16 mouse cellular contexts compared by ENCODE assay signal in genomic region chr1:155646345-155647307, GRCm38 (mm10).
DNase-seq lines count a peak whose midpoint lies in the region; ATAC-seq and TF ChIP-seq lines count a peak whose summit lies in the region.
"Had no signal": no experiment of that assay in that cellular context is flagged by ENCODE, and none has a peak within 500 bp of the region (broad histone marks: within the 10 kb centered on the region; RNA-seq: fewer than 3 reads in every experiment).

No protein-coding gene starts in this region.

- H3K27ac ChIP-seq in heart, postnatal 0 days (ENCODE audit: low read depth): no peak overlapping the region
- no peak overlapping the region for H3K27ac ChIP-seq in embryonic facial prominence, embryonic 10.5 days (replicated peaks)
- H3K27ac ChIP-seq: hindbrain, embryonic 10.5 days had no signal

- H3K9ac ChIP-seq in heart, postnatal 0 days (replicated peaks; ENCODE audit: low read depth, low read length): 0 out of 2 replicates have a peak overlapping the region, but pooled peaks have one; percentile 11

- H3K4me3 ChIP-seq in heart, postnatal 0 days (ENCODE audit: low read depth, low read length): no peak overlapping the region
- no peak overlapping the region for H3K4me3 ChIP-seq in embryonic facial prominence, embryonic 10.5 days
- H3K4me3 ChIP-seq: erythroblast, embryonic 14.5 days; hindbrain, embryonic 10.5 days had no signal

- intact Hi-C loops in heart, postnatal 25 days (cut with DNase I): no loop called here

- no peaks in the 10 kb centered on the region for H3K36me3 ChIP-seq in heart, postnatal 0 days (replicated peaks; ENCODE audit: control insufficient read depth, insufficient read depth, low read length)
- no peaks in the 10 kb centered on the region for H3K36me3 ChIP-seq in embryonic facial prominence, embryonic 10.5 days (replicated peaks)
- H3K36me3 ChIP-seq: hindbrain, embryonic 10.5 days had no signal

- H3K4me1 ChIP-seq in heart, postnatal 0 days (ENCODE audit: control insufficient read depth, insufficient read depth): peaks cover 16% of the 10 kb centered on the region; the same call in 1 of the 2 replicates
- H3K4me1 ChIP-seq in embryonic facial prominence, embryonic 10.5 days: peaks cover 11% of the 10 kb centered on the region

- TF ChIP-seq CTCF in heart, postnatal 0 days (IDR thresholded peaks at IDR 0.05; ENCODE audit: low read depth): no peak

- H3K9me3 ChIP-seq in heart, postnatal 0 days (replicated peaks; ENCODE audit: control insufficient read depth, low read length): no peaks in the 10 kb centered on the region
- no peaks in the 10 kb centered on the region for H3K9me3 ChIP-seq in embryonic facial prominence, embryonic 10.5 days
- H3K9me3 ChIP-seq: hindbrain, embryonic 10.5 days had no signal

- peak; percentile 26 for DNase-seq in embryo, embryonic 10 days (ENCODE audit: low spot score)
- no peak for DNase-seq in embryo, embryonic 9.5 days (ENCODE audit: extremely low spot score)
- DNase-seq in heart, postnatal 0 days (ENCODE audit: low spot score): no peak
- DNase-seq in heart, postnatal 25 days (ENCODE audit: low spot score): no peak
- peak; percentile 49 for DNase-seq in embryonic facial prominence, embryonic 10.5 days (ENCODE audit: low spot score)
- peak; percentile 47 for DNase-seq in retina, embryonic 14.5 days (ENCODE audit: low spot score)
- no peak for DNase-seq in thymus, postnatal 4 days
- no peak for DNase-seq in ovary, postnatal 10 days (ENCODE audit: low spot score)
- DNase-seq: B cell, adult 2 months; cerebellum, adult 11 months; kidney, adult 2 months; kidney, postnatal 4 days had no signal

- peak overlapping the region; percentile 14; the same call in 1 of the 2 replicates for H3K4me2 ChIP-seq in heart, postnatal 0 days (ENCODE audit: low read depth, low read length)
- H3K4me2 ChIP-seq: liver, embryonic 11.5 days had no signal

- TF ChIP-seq EP300 in heart, postnatal 0 days (IDR thresholded peaks at IDR 0.05; ENCODE audit: low read depth): no peak

- no peaks in the 10 kb centered on the region for H3K27me3 ChIP-seq in heart, postnatal 0 days (ENCODE audit: control insufficient read depth, insufficient read depth, low read length)
- H3K27me3 ChIP-seq in embryonic facial prominence, embryonic 10.5 days (replicated peaks; ENCODE audit: low read depth, poor library complexity, severe bottlenecking): no peaks in the 10 kb centered on the region

- 36% methylated on average over 10 of the region's 10 CpGs for WGBS in heart, postnatal 0 days
- WGBS in embryonic facial prominence, embryonic 10.5 days: 54% methylated on average over 10 of the region's 10 CpGs

- ATAC-seq in heart, postnatal 0 days (ENCODE audit: insufficient read depth, low read depth): no peak
- ATAC-seq: activated CD4-positive, CD25-positive, alpha-beta regulatory T cell, adult 4 months had no signal

Comparison
In these comparisons a context has a peak if more than half of its experiments do, and no peak if none do; other contexts are left out.
1. DNase-seq: peak in embryo, embryonic 10 days (single experiment), embryonic facial prominence, embryonic 10.5 days (single experiment) and retina, embryonic 14.5 days (single experiment); none in embryo, embryonic 9.5 days (single experiment), heart, postnatal 0 days (single experiment), heart, postnatal 25 days (single experiment), thymus, postnatal 4 days (single experiment) and ovary, postnatal 10 days (single experiment).